Mouse (Mus musculus): ENCODE data around the gene Tspan5. TPM values are rescaled to one million over a fixed set of nuclear protein-coding genes. Genes with fewer than 3 reads are reported as not detected.

Tspan5 gene
- polyA plus RNA-seq, 1 experiment from 2014 or later, result 34.9 TPM

GRCm38 (mm10) chr3:138745091-138745490 lies 3.1 kb downstream of the Tspan5 start:
- no peaks in the 10 kb centered on the region for H3K36me3 ChIP-seq
- H3K9me3 ChIP-seq, result no peaks in the 10 kb centered on the region
- H3K4me1 ChIP-seq, result peaks cover 5% of the 10 kb centered on the region
- no peak overlapping the region for H3K9ac ChIP-seq
- WGBS, result 81% methylated on average over 11 of the region's 11 CpGs
- H3K4me2 ChIP-seq, result peak overlapping the region; percentile 91; the same call in 1 of the 2 replicates
- H3K4me3 ChIP-seq (replicated peaks), result no peak overlapping the region
- no peak for ATAC-seq (ENCODE audit: insufficient read depth, low FRiP score, low read depth)
- H3K27ac ChIP-seq, result no peak overlapping the region
- H3K27me3 ChIP-seq (replicated peaks), result 0 out of 2 replicates have a peak, but pooled peaks cover 3% of the 10 kb centered on the region

- H3K9ac ChIP-seq, result no peak overlapping the region
- no peak overlapping the region for H3K4me2 ChIP-seq
- H3K9me3 ChIP-seq, result no peaks in the 10 kb centered on the region
- 0 out of 2 replicates have a peak, but pooled peaks cover 3% of the 10 kb centered on the region for H3K27me3 ChIP-seq (replicated peaks)
- WGBS, result 80% methylated on average over 4 of the region's 4 CpGs
- no peak overlapping the region for H3K4me3 ChIP-seq (replicated peaks)
- no peak for ATAC-seq (ENCODE audit: insufficient read depth, low FRiP score, low read depth)
- peaks cover 5% of the 10 kb centered on the region for H3K4me1 ChIP-seq
- no peaks in the 10 kb centered on the region for H3K36me3 ChIP-seq
- H3K27ac ChIP-seq, result no peak overlapping the region
Observed at GRCm38 (mm10) chr3:138745596-138745995, 3.6 kb downstream of the Tspan5 start.

GRCm38 (mm10) chr3:138746556-138746955 lies 4.6 kb downstream of the Tspan5 start:
- H3K9me3 ChIP-seq, result no peaks in the 10 kb centered on the region
- H3K4me2 ChIP-seq, result no peak overlapping the region
- 76% methylated on average over 8 of the region's 8 CpGs for WGBS
- H3K4me1 ChIP-seq, result peaks cover 11% of the 10 kb centered on the region
- no peak overlapping the region for H3K27ac ChIP-seq
- no peaks in the 10 kb centered on the region for H3K27me3 ChIP-seq (replicated peaks)
- H3K4me3 ChIP-seq (replicated peaks), result no peak overlapping the region
- H3K9ac ChIP-seq, result no peak overlapping the region
- no peak for ATAC-seq (ENCODE audit: insufficient read depth, low FRiP score, low read depth)
- H3K36me3 ChIP-seq, result no peaks in the 10 kb centered on the region

GRCm38 (mm10) chr3:138747035-138747434 lies 5.0 kb downstream of the Tspan5 start:
- Histone ChIP-seq H3K9ac (no peak overlapping the region), H3K4me3 (replicated peaks) (no peak overlapping the region), H3K4me2 (no peak overlapping the region), H3K4me1 (peaks cover 11% of the 10 kb centered on the region), H3K36me3 (no peaks in the 10 kb centered on the region), H3K9me3 (no peaks in the 10 kb centered on the region), H3K27ac (no peak overlapping the region), H3K27me3 (replicated peaks) (no peaks in the 10 kb centered on the region)
- ATAC-seq (ENCODE audit: insufficient read depth, low FRiP score, low read depth), result no peak
- 78% methylated on average over 5 of the region's 5 CpGs for WGBS

- Histone ChIP-seq H3K36me3 (no peaks in the 10 kb centered on the region), H3K4me1 (peaks cover 14% of the 10 kb centered on the region), H3K4me2 (no peak overlapping the region), H3K27ac (no peak overlapping the region), H3K4me3 (replicated peaks) (no peak overlapping the region), H3K9ac (no peak overlapping the region), H3K27me3 (replicated peaks) (no peaks in the 10 kb centered on the region), H3K9me3 (no peaks in the 10 kb centered on the region)
- 91% methylated on average over 5 of the region's 5 CpGs for WGBS
- no peak for ATAC-seq (ENCODE audit: insufficient read depth, low FRiP score, low read depth)
Observed at GRCm38 (mm10) chr3:138747985-138748384, 6.0 kb downstream of the Tspan5 start.

- Histone ChIP-seq H3K27me3 (replicated peaks) (no peaks in the 10 kb centered on the region), H3K36me3 (no peaks in the 10 kb centered on the region), H3K4me1 (peaks cover 12% of the 10 kb centered on the region), H3K9ac (no peak overlapping the region), H3K9me3 (no peaks in the 10 kb centered on the region), H3K4me3 (replicated peaks) (no peak overlapping the region), H3K27ac (no peak overlapping the region), H3K4me2 (no peak overlapping the region)
- ATAC-seq (ENCODE audit: insufficient read depth, low FRiP score, low read depth), result no peak
- WGBS, result 80% methylated on average over 9 of the region's 9 CpGs
Observed at GRCm38 (mm10) chr3:138749645-138750044, 7.7 kb downstream of the Tspan5 start.

GRCm38 (mm10) chr3:138751328-138751727 lies 9.3 kb downstream of the Tspan5 start:
- H3K9ac ChIP-seq, result no peak overlapping the region
- H3K27ac ChIP-seq, result no peak overlapping the region
- H3K4me3 ChIP-seq (replicated peaks), result no peak overlapping the region
- no peak overlapping the region for H3K4me2 ChIP-seq
- peaks cover 12% of the 10 kb centered on the region for H3K4me1 ChIP-seq
- H3K9me3 ChIP-seq, result no peaks in the 10 kb centered on the region
- ATAC-seq (ENCODE audit: insufficient read depth, low FRiP score, low read depth), result no peak
- 55% methylated on average over 5 of the region's 5 CpGs for WGBS
- no peaks in the 10 kb centered on the region for H3K36me3 ChIP-seq
- H3K27me3 ChIP-seq (replicated peaks), result no peaks in the 10 kb centered on the region

GRCm38 (mm10) chr3:138752056-138752455 lies 10.1 kb downstream of the Tspan5 start:
- WGBS, result 70% methylated on average over 5 of the region's 5 CpGs
- no peak overlapping the region for H3K4me2 ChIP-seq
- no peak for ATAC-seq (ENCODE audit: insufficient read depth, low FRiP score, low read depth)

GRCm38 (mm10) chr3:138752769-138753168 lies 10.8 kb downstream of the Tspan5 start:
- H3K36me3 ChIP-seq, result no peaks in the 10 kb centered on the region
- no peaks in the 10 kb centered on the region for H3K9me3 ChIP-seq
- WGBS, result 36% methylated on average over 3 of the region's 3 CpGs
- no peak overlapping the region for H3K27ac ChIP-seq
- no peak overlapping the region for H3K4me3 ChIP-seq (replicated peaks)
- no peaks in the 10 kb centered on the region for H3K27me3 ChIP-seq (replicated peaks)
- 0 out of 2 replicates have a peak overlapping the region, but pooled peaks have one; percentile 6 for H3K4me2 ChIP-seq
- no peak for ATAC-seq (ENCODE audit: insufficient read depth, low FRiP score, low read depth)
- H3K9ac ChIP-seq, result no peak overlapping the region
- peaks cover 12% of the 10 kb centered on the region; the same call in 1 of the 2 replicates for H3K4me1 ChIP-seq

More at GRCm38 (mm10) chr3:138752056-138752455, 10.1 kb downstream of the Tspan5 start:
- H3K36me3 ChIP-seq, result no peaks in the 10 kb centered on the region
- H3K4me3 ChIP-seq (replicated peaks), result no peak overlapping the region
- no peak overlapping the region for H3K27ac ChIP-seq
- H3K9me3 ChIP-seq, result no peaks in the 10 kb centered on the region
- no peaks in the 10 kb centered on the region for H3K27me3 ChIP-seq (replicated peaks)
- H3K9ac ChIP-seq, result no peak overlapping the region
- peaks cover 12% of the 10 kb centered on the region for H3K4me1 ChIP-seq

- H3K4me1 ChIP-seq, result peaks cover 12% of the 10 kb centered on the region; the same call in 1 of the 2 replicates
- no peaks in the 10 kb centered on the region for H3K36me3 ChIP-seq
- 0 out of 2 replicates have a peak, but pooled peaks have one; percentile 14 for ATAC-seq (ENCODE audit: insufficient read depth, low FRiP score, low read depth)
- no peak overlapping the region; the same call in 1 of the 2 replicates for H3K4me3 ChIP-seq (replicated peaks)
- H3K9me3 ChIP-seq, result no peaks in the 10 kb centered on the region
- H3K27me3 ChIP-seq (replicated peaks), result no peaks in the 10 kb centered on the region
- WGBS, result 12% methylated on average over 12 of the region's 12 CpGs
- H3K9ac ChIP-seq, result no peak overlapping the region
- H3K4me2 ChIP-seq, result peak overlapping the region; percentile 6; the same call in 1 of the 2 replicates
- H3K27ac ChIP-seq, result no peak overlapping the region
Observed at GRCm38 (mm10) chr3:138753182-138753885, 11.3 kb downstream of the Tspan5 start.

- no peak for ATAC-seq (ENCODE audit: insufficient read depth, low FRiP score, low read depth)
- Histone ChIP-seq H3K36me3 (no peaks in the 10 kb centered on the region), H3K9ac (no peak overlapping the region), H3K9me3 (no peaks in the 10 kb centered on the region), H3K4me3 (replicated peaks) (no peak overlapping the region), H3K4me1 (peaks cover 18% of the 10 kb centered on the region), H3K27ac (no peak overlapping the region), H3K27me3 (replicated peaks) (no peaks in the 10 kb centered on the region), H3K4me2 (no peak overlapping the region)
- WGBS, result 76% methylated on average over 5 of the region's 5 CpGs
Observed at GRCm38 (mm10) chr3:138754328-138754727, 12.3 kb downstream of the Tspan5 start.

- Histone ChIP-seq H3K27ac (no peak overlapping the region), H3K9me3 (no peaks in the 10 kb centered on the region), H3K9ac (no peak overlapping the region), H3K4me1 (peaks cover 18% of the 10 kb centered on the region), H3K36me3 (no peaks in the 10 kb centered on the region), H3K4me3 (replicated peaks) (no peak overlapping the region), H3K27me3 (replicated peaks) (no peaks in the 10 kb centered on the region), H3K4me2 (no peak overlapping the region)
- 88% methylated on average over 2 of the region's 2 CpGs for WGBS
- ATAC-seq (ENCODE audit: insufficient read depth, low FRiP score, low read depth), result no peak
Observed at GRCm38 (mm10) chr3:138757283-138757682, 15.3 kb downstream of the Tspan5 start.
